Mouse (Mus musculus) lung, postnatal 25 days (tissue): ENCODE measurements around the gene Rbmxl1.

Experiments
- DNase-seq: peaks from one replicate; pipeline ENCODE4 v3.0.0; 2022; ENCODE audit warnings: low spot score

Rbmxl1 gene

GRCm38 (mm10) chr8:78493031-78493430, 15.7 kb downstream of the Rbmxl1 start:
- no peak for DNase-seq

DNA sequence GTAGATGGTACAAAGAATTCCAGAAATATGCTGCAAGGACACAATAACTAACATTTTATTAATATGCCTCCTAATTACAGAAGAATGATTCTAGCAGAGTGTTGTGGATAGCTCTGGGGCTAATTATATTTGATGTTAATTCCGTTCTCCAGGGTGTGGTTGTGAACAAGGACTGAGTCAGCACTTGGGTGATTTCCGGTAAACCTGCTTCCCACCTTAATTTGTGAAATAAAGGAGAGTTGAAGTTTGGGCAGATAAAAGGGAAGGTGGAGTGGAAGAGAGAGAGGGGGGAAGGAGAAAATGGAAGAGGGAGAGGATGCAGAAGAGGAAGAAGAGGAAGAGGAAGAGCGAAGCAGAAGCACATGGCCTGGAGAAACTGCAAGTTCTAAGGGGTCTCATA, 19.0 kb downstream of the Rbmxl1 start:
- no peak for DNase-seq

DNA sequence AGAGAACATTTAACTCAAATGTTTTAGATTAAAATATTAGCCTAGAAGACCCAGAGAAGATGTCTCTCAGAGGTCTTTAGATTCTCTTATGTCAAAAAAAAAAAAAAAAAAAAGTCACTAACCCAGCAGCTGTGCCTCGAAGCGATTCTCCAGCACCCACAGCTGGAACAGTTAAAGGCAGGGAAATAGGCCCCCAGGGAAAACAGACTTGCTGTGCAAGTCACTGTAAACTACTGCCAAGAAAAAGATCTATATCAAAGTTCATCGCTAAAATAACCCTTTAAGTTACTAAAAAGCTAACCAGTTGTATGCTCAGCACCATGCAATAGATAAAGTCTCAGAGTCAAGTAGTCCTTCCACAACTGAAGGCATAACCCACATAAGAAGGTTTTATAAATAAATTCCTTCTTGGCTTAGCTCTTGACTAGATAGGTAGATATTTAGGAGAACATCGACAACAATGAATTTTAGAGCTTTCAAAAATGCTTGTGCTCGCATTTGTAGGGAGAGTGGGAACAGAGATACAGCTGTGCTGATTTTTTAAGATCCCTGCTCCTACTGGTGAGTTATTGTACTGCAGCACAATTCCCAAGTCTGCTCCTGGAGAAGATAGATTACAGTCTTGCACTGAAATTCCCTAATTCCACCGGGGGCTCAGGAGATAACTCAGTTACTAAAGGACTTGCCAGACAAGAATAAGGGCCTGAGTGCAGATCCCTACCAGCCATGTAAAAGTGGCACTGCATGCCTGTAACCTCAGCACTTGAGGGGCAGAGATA, 31.5 kb downstream of the Rbmxl1 start:
- no peak for DNase-seq

GRCm38 (mm10) chr8:78467889-78468288, 40.8 kb downstream of the Rbmxl1 start:
- no peak for DNase-seq

DNA sequence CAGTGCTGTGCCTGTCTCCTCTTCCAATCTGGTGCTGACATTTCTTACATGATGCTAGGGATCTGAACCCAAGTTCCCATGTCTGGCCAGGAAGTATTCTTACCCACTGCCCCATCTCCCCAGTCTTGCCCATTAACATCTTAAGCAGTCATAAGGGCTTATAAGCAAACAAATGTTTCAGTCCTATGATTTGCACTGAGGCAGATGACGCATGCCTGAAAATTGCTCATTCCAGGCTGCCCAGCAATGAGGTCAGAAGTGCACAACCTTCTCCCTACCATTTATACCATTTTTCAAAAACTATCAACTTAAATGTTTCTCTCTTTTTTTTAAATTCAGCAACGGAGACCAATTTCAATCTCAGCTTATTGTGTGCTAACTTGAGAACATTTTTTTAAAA, 44.8 kb downstream of the Rbmxl1 start:
- no peak for DNase-seq

DNA sequence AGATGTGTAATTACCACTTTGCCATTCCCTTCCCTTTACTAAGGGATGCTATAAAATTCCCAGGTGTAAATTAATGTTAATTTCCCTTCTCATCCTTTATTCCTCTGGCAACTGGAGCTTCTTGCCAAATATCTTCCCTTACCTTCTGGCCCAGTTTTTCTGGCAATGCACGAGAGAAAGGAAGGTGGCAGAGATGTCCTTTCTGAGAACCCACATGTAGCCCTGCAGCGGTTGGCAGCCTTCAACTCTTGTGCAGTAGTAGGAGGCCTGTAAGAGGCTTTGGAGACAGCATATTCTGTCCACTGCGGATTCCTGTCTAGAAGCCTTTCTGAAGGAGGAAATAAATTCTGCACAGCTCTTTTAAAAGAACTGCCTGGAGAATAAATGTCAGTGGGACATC, 52.3 kb downstream of the Rbmxl1 start:
- DNase-seq = no peak
